Mouse (Mus musculus): Measurements from ENCODE around the gene Olfr1184.
"Not testable (repeated sequence)": the region's sequence is repeated elsewhere in the genome, so short reads cannot be mapped to it uniquely, and the experiment has no call there.

Olfr1184 gene

DNA sequence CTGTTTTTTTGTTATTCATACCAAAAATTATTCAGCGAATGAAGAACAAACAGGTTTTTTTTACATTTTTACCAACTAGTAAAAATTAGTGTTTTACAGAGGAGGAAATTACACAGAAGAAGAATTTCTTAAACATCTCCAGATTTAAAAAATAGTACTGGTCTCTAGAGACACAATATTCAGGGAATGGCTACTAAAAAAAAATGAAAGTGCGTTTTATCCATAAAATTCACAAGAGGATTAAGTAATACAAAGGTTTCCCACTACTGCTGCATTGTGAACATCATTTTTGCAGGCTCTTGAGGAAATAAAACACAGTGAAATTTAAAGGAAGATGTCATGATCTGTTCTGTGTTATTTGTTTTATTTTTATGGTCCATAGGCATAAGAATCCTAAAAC is at the start of gene Olfr1184:
Gene Olfr1184 (plus strand): TSS at position 301 of the 400 bp plus-strand sequence.
- DNase-seq (ENCODE audit: low read depth) = no peak

DNA sequence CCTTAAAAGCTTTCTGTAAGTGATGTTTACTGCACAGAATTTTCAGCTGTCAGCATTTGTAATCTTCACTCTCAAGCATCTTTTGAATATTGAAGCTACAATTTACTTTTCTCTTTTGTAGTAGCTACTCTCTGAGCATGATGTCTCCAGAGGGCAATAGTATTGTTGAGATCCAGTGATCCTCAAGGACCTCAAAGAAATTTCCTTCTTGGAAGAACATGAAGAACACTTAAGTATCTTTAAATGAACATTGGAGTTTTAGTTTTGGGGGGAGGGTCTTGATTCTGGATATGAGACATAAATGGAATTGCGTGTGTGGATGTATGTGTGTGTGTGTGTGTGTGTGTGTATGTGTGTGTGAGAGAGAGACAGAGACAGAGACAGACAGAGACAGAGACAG is 34.4 kb upstream of the Olfr1184 start, which contains the start of gene Gm13757:
Gene Gm13757 (minus strand): TSS at position 101 of the 400 bp plus-strand sequence.
- DNase-seq (ENCODE audit: low read depth) = no peak

DNA sequence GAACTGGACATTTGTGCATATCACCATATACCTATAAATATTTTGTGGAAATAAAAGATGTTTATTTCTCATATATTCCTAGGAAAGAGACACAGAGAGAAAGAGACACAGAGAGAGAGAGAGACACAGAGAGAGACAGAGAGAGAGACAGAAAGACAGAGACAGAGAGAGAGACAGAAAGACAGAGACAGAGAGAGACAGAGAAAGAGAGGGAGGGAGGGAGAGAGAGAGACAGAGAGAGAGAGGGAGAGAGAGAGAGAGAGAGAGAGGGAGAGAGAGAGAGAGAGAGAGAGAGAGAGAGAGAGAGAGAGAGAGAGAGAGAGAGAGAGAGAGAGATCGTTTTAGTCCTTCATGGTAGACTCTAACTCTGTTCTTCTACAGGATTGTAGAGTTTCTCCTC is 28.8 kb upstream of the Olfr1184 start, which contains the start of gene Olfr1183:
Gene Olfr1183 (plus strand): TSS at position 301 of the 400 bp plus-strand sequence.
- not testable (repeated sequence) for DNase-seq (ENCODE audit: low read depth)

DNA sequence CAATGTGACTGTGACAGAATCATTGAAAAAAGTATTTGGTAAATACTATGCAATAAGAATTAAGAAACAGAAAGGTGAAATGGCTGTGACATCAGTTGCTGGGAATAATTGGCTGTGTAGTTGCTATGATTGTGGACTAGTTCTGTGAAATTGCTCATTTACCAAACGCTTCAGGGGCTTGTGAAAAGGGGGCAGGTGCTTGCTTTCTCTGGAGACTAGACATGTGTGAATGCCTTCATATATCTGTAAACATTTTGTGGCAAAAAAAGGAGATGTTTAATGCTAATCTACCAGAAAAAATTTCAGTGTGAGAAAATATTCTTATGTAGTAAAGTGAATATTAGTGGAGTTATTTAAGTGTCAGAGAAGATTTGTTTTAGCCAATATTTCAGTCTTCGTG is 9.6 kb downstream of the Olfr1184 start, which contains the start of gene Olfr1185-ps1:
Gene Olfr1185-ps1 (plus strand): TSS at position 301 of the 400 bp plus-strand sequence.
- DNase-seq (ENCODE audit: low read depth) = no peak

DNA sequence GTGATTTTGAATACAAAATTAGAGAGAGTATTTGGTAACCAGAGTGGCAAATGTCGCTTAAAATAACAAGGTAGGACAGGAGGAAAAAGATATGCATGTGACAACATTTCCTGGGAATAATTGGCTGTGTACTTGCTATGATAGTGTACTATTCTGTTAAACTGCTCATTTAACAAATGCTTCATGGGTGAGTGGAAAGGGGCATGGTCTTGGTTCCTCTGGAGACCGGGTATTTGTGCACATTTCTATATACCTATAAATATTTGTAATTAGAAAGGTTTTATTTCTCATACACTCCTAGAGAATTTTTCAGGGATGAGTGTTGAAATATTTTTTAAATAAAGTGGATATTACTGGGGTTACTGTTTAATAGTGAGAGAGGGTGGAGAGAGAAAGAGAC is 34.9 kb downstream of the Olfr1184 start, which contains the start of gene Olfr1186:
Gene Olfr1186 (plus strand): TSS at position 301 of the 400 bp plus-strand sequence.
- no peak for DNase-seq (ENCODE audit: low read depth)

DNA sequence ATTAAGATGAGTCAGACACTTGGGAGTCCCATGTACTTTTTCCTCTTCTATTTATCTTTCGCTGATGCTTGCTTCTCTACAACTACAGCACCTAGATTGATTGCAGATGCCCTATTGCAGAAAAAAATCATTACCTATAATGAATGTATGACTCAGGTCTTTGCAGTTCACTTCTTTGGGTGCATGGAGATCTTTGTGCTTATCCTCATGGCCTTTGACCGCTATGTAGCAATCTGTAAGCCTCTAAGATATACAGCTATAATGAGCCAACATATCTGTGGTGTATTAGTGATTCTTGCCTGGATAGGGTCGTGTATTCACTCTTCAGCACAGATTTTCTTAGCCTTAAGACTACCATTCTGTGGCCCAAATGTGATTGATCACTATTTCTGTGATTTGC is 42.3 kb downstream of the Olfr1184 start:
- DNase-seq (ENCODE audit: low read depth) = no peak
